Mouse (Mus musculus): ENCODE measurements around the gene Cebpe. TPM values are rescaled to one million over a fixed set of nuclear protein-coding genes. Genes with fewer than 3 reads are reported as not detected.

Cebpe gene
- total RNA-seq, 4 experiments from 2014 or later = not detected

GRCm38 (mm10) chr14:54678657-54679304 is 33.2 kb downstream of the Cebpe start:
- DNase-seq (ENCODE audit: low spot score in 2 of 2) = no peak

- DNase-seq (ENCODE audit: low spot score in 2 of 2) = no peak
Measured at GRCm38 (mm10) chr14:54676290-54676689, 35.7 kb downstream of the Cebpe start.

GRCm38 (mm10) chr14:54674317-54674716 is 37.7 kb downstream of the Cebpe start:
- DNase-seq (ENCODE audit: low spot score in 2 of 2) = no peak

- DNase-seq (ENCODE audit: low spot score in 2 of 2) = peak in 1 of 2 experiments; percentile 40
Measured at GRCm38 (mm10) chr14:54669381-54669780, 42.6 kb downstream of the Cebpe start.

- DNase-seq (ENCODE audit: low spot score in 2 of 2) = no peak
Measured at GRCm38 (mm10) chr14:54664477-54665222, 47.3 kb downstream of the Cebpe start.

Other genes starting within 250 kb of the Cebpe start
- gene Lrp10, start 248.0 kb downstream of the Cebpe start, total RNA-seq (2022) = 10 to 100 TPM; 23.5 to 34.0 (median 29.5) TPM
- not detected for gene Rem2, start 236.1 kb downstream of the Cebpe start, total RNA-seq (2022)
- gene Prmt5, start 194.6 kb downstream of the Cebpe start, total RNA-seq (2022) = 10 to 100 TPM; 31.0 to 35.9 (median 32.5) TPM
- gene Haus4, start 157.6 kb downstream of the Cebpe start, total RNA-seq (2022) = 1 to 10 TPM; 1.6 to 3.5 (median 3.1) TPM
- 1 to 10 TPM in 2 of 4 experiments, under 1 TPM in 2; 0.87 to 1.8 (median 1.3) TPM for gene Ajuba, start 134.6 kb downstream of the Cebpe start, total RNA-seq (2022)
- 1 to 10 TPM; 2.0 to 2.8 (median 2.6) TPM for gene 4931414P19Rik, start 106.2 kb downstream of the Cebpe start, total RNA-seq (2022)
- gene Psmb5, start 94.2 kb downstream of the Cebpe start, total RNA-seq (2022) = 100 to 1,000 TPM; 183 to 192 (median 187) TPM
- gene Psmb11, start 90.7 kb downstream of the Cebpe start, total RNA-seq (2022) = not detected
- gene Gm17606, start 71.2 kb downstream of the Cebpe start, total RNA-seq (2022) = not detected
- gene Cdh24, start 70.8 kb downstream of the Cebpe start, total RNA-seq (2022) = under 1 TPM in 2 of 4 experiments, not detected in 2; 0.08 to 0.12 TPM
- gene 1700123O20Rik, start 26.0 kb downstream of the Cebpe start, total RNA-seq (2022) = 1 to 10 TPM; 7.1 to 9.4 (median 8.0) TPM
- 10 to 100 TPM; 46.2 to 72.1 (median 55.9) TPM for gene Acin1, start 25.2 kb downstream of the Cebpe start, total RNA-seq (2022)
- not detected for gene Gm29776, start 13.3 kb downstream of the Cebpe start, total RNA-seq (2022)
- gene Slc7a8, start 69.8 kb upstream of the Cebpe start, total RNA-seq (2022) = 10 to 100 TPM; 11.3 to 17.4 (median 12.2) TPM
- gene Rnf212b, start 102.0 kb upstream of the Cebpe start, total RNA-seq (2022) = 1 to 10 TPM; 2.2 to 3.2 (median 2.5) TPM
- 1 to 10 TPM; 3.3 to 7.6 (median 5.2) TPM for gene Homez, start 158.8 kb upstream of the Cebpe start, total RNA-seq (2022)
- gene Ppp1r3e, start 165.4 kb upstream of the Cebpe start, total RNA-seq (2022) = 1 to 10 TPM; 3.6 to 5.3 (median 4.0) TPM
- gene Bcl2l2, start 171.2 kb upstream of the Cebpe start, total RNA-seq (2022) = 10 to 100 TPM; 23.8 to 31.4 (median 26.8) TPM
- 1 to 10 TPM in 3 of 4 experiments, under 1 TPM in 1; 0.83 to 7.4 (median 3.1) TPM for gene Gm20521, start 171.3 kb upstream of the Cebpe start, total RNA-seq (2022)
- gene Pabpn1, start 180.3 kb upstream of the Cebpe start, total RNA-seq (2022) = 10 to 100 TPM; 44.2 to 55.9 (median 50.0) TPM
- 1 to 10 TPM in 3 of 4 experiments, under 1 TPM in 1; 0.68 to 1.4 (median 1.2) TPM for gene Slc22a17, start 201.0 kb upstream of the Cebpe start, total RNA-seq (2022)
- gene Efs, start 214.0 kb upstream of the Cebpe start, total RNA-seq (2022) = 1 to 10 TPM in 1 of 4 experiments, under 1 TPM in 3; 0.48 to 1.1 (median 0.86) TPM
- gene Il25, start 220.5 kb upstream of the Cebpe start, total RNA-seq (2022) = not detected
- not detected for gene Cmtm5, start 224.1 kb upstream of the Cebpe start, total RNA-seq (2022)